Mouse (Mus musculus) erythroblast, embryonic 14.5 days (primary cell): ENCODE data around the gene Yipf6.

Source experiments
- GATA1 ChIP-seq: IDR thresholded peaks from 2 replicates; pipeline ENCODE4 v1.6.1; 2012; ENCODE audit warnings: low read length, inconsistent platforms, mixed read lengths
- TAL1 ChIP-seq: IDR thresholded peaks from 3 replicates; pipeline ENCODE4 v1.6.1; 2012; ENCODE audit warnings: low read length, inconsistent platforms, mixed read lengths

- TF ChIP-seq GATA1 (no peak), TAL1 (no peak)
Observed at GRCm38 (mm10) chrX:98936101-98936500, at the start of gene Yipf6.
